Mouse (Mus musculus) bone marrow macrophage, adult 2 months (primary cell): ENCODE data around the gene Rpp38.

Experiments
- CTCF ChIP-seq: IDR thresholded peaks from 2 replicates; pipeline ENCODE4 v1.5.1; 2012; ENCODE audit warnings: low read depth, mild to moderate bottlenecking, low read length, moderate library complexity
- POLR2A ChIP-seq: IDR thresholded peaks from 2 replicates; pipeline ENCODE4 v1.6.1; 2012; ENCODE audit warnings: mild to moderate bottlenecking, low read depth, low read length, borderline replicate concordance

DNA sequence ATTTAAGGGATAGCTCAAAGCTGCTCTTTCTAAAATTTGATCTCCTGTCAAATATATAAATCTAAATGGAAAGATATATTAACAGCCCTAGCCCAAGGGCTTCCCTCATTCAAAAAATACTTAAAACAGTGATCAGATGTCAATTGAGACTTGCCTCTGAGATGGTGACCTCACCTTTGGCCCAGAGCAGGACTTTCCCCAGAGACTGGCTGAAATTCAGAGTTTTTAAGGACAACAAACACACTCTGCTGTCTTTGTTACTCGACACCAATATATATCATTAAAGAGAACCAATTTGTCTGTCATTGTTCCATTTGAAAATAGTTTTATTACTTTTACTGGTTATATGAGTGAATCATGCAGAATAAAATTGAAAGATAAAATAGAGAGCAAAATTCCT is 42.9 kb downstream of the Rpp38 start:
- TF ChIP-seq CTCF, result no peak
- TF ChIP-seq POLR2A, result no peak
